Mouse (Mus musculus) spleen, postnatal 4 days (tissue): Measurements from ENCODE around the gene Ecm1.

Source experiments
- DNase-seq, 2 experiments: peaks; one replicate each; pipeline ENCODE4 v3.0.0; 2022; ENCODE audit warnings: low spot score in 2 of 2

Gene Ecm1

GRCm38 (mm10) chr3:95739353-95740104, at the start of gene Ecm1:
Ecm1 (minus strand) TSS chr3:95739569.
- DNase-seq: no peak

GRCm38 (mm10) chr3:95785501-95785900, 46.1 kb upstream of the Ecm1 start:
- no peak for DNase-seq

- peak in 1 of 2 experiments; percentile 23 for DNase-seq
Measured at GRCm38 (mm10) chr3:95771985-95772384, 32.6 kb upstream of the Ecm1 start.

- DNase-seq: no peak
Measured at GRCm38 (mm10) chr3:95765534-95765933, 26.2 kb upstream of the Ecm1 start.

- no peak for DNase-seq
Measured at GRCm38 (mm10) chr3:95763811-95764210, 24.4 kb upstream of the Ecm1 start.

- DNase-seq: no peak
Measured at GRCm38 (mm10) chr3:95762961-95763360, 23.6 kb upstream of the Ecm1 start.

- DNase-seq: no peak
Measured at GRCm38 (mm10) chr3:95761771-95762170, 22.4 kb upstream of the Ecm1 start.

- no peak for DNase-seq
Measured at GRCm38 (mm10) chr3:95760656-95761055, 21.3 kb upstream of the Ecm1 start.

GRCm38 (mm10) chr3:95760106-95760505, 20.7 kb upstream of the Ecm1 start, which contains the start of gene Tars2:
Tars2 (minus strand) TSS chr3:95760206.
- no peak for DNase-seq

GRCm38 (mm10) chr3:95758467-95759218, 19.3 kb upstream of the Ecm1 start:
- no peak for DNase-seq

GRCm38 (mm10) chr3:95756808-95757207, 17.4 kb upstream of the Ecm1 start:
- no peak for DNase-seq

- peak; percentile 91 to 93 for DNase-seq
Measured at GRCm38 (mm10) chr3:95754345-95755206, 15.2 kb upstream of the Ecm1 start.

GRCm38 (mm10) chr3:95752935-95753334, 13.6 kb upstream of the Ecm1 start:
- DNase-seq: no peak

- DNase-seq: peak in 1 of 2 experiments; percentile 32
Measured at GRCm38 (mm10) chr3:95740406-95740805, 1.0 kb upstream of the Ecm1 start.

- no peak for DNase-seq
Measured at GRCm38 (mm10) chr3:95735071-95735670, 4.2 kb downstream of the Ecm1 start.

- DNase-seq: no peak
Measured at GRCm38 (mm10) chr3:95734092-95734702, 5.2 kb downstream of the Ecm1 start.

- DNase-seq: no peak
Measured at GRCm38 (mm10) chr3:95732744-95733521, 6.4 kb downstream of the Ecm1 start.

- DNase-seq: no peak
Measured at GRCm38 (mm10) chr3:95732297-95732696, 7.1 kb downstream of the Ecm1 start.

- DNase-seq: no peak
Measured at GRCm38 (mm10) chr3:95731802-95732201, 7.6 kb downstream of the Ecm1 start.

GRCm38 (mm10) chr3:95730431-95730830, 8.9 kb downstream of the Ecm1 start:
- no peak for DNase-seq
